Mouse (Mus musculus) spleen, adult 18-20 months (tissue): ENCODE measurements around the gene Kcns1.
"Not testable (repeated sequence)": the region's sequence is repeated elsewhere in the genome, so short reads cannot be mapped to it uniquely, and the experiment has no call there.

ENCODE experiments used
- DNase-seq, 2 experiments: peaks; one replicate each; pipeline ENCODE4 v3.0.0; 2022; ENCODE audit warnings: mixed read lengths in 2 of 2

The Kcns1 gene

DNA sequence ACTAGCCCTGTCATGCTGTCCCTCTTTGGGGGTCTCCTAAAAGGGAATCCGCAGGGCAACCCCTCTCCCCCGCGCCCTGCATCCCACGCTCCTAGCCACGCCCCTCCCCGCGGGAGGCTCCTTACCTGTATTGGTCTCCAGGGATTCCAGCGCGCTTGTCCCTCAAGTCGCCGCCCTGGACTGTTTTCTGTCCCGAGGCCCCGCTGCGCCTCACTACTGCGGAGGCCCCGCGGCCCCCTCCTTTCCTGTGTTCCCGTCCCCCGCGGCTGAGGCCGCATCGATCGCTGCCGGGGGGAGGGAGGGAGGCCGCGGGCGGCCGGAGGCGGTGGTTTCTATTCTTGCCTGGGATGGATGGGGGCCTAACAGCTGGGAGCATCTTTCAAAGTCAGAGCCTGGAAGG, at the start of gene Kcns1:
Gene Kcns1, minus strand, starts transcription at position 212 of the 400 bp plus-strand sequence.
- DNase-seq, result no peak

DNA sequence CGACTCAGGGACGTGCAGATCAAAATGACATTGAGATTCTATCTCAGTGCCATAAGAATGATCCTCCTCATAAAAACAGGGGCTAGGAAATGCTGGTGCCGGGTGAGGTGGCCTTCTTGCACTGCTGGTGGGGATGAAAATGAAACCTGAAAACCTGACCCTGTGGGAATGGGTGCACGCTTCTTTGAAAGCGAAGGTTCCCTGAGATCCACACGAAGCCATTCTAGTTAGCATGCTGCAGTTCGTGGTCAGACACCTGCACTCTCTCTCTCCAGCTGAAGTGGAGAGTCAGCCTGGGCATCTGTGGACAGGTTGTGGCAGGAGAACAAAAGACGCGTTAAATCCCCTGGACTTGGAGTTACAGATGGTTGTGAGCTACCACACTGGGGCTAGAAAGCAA, 48.4 kb upstream of the Kcns1 start:
- DNase-seq, result no peak

DNA sequence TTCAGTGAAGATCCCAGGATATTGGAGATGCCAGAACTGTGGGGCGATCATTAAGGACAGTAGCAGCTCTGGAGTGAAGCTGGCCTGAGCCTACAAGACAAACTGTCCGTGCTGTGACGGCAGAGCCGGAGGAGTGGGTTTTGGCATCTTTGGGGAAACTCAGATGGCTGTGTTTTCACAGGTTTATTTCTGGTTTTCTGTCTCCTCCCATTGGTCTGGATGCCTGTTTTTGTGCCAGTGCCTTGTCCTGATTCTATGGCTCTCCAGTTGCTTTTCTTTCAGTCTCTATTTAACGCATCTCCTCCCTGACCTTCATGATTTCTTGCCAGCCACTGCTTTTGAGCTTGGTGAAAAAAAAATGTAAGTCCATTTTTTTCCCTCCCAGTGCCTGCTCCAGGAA, 41.8 kb upstream of the Kcns1 start:
- DNase-seq, result no peak

DNA sequence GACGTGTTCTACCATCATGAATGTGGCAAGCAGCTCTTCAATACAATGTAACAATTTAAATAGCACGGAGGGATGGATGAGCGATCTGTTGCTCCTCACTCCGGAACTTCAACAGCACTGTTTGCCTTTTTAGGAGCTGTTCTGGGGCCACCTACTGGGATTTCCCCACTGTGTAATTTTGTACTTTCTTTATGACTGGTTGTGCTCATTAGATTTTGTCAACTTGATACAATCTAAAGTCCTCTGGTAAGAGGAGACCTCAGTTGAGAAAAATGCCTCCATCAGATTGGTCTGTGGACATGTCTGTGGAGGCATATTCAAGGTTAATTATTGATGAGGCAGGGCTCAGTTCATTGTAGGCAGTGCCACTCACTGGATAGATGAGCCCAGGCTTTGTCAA, 40.0 kb upstream of the Kcns1 start:
- DNase-seq, result no peak

DNA sequence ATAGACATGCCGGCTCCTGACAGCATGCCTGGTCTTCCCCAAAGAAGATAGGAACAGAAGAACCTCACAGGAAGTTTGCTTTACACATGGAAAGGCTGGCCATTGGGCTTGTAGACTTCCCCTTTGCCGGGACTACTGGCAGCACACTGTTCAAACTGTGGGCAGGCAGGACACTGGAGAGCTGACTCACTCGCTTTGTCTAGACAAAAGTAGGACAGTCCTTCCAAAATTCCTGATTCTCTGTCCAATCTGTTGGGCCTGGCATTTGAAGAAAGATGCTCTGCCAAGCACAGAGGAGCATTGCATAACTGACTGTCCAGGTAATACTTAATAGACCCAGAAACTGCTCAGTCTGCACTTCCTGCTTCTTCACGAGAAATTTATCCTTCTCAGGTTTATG, 35.8 kb upstream of the Kcns1 start:
- no peak for DNase-seq

DNA sequence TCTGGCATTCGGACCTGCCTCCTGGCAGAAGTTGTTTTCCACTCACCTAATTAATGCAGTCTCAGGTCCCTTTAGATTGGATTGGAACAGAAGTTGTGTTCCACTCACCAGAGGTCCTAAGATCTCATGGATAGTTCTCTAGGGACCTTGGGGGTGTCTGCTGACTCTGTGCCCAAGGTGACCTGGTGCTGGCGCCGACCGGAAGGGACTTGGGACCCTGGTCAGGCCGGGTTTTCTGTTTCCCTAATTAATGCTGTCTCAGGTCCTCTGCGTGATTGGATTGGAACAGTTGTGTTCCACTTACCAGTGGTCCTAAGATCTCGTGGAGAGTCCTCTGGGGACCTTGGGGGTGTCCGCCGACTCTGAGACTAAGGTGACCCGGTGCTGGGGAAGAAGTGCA, 35.1 kb upstream of the Kcns1 start:
- not testable (repeated sequence) for DNase-seq

DNA sequence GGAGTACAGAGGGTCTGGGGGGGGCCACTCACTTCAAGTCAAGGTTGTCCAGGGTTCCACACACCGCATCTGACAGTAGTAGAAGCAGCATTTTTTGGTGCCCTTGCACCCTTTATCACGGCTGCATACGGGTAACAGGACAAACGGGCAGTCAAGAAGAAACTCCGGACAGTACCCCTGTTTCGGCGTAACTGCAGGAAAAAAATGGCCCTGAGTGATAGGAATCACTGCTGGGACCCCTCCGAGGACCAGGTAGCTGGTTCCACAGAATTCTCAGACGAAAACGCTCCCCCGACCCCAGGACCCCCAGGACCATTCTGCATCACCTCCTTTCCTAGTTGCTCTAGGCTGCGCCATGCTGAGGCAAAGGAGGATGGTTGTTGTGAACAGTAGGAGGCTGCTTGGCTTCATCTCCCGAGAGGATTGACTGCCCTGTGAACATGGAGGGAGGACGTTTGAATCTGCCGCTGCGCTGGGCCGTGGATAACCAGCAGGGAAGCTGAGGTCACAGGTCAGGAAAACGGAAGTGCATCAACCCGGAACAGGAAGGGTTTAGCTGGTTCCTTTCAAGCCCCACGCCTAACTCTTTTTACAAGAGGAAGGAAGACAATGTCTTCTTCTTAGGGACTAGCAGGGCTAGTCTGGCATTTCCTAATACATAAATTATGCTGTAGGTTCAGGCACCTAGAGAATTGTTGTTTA, 28.9 kb upstream of the Kcns1 start, which contains the start of gene Wfdc15a:
Gene Wfdc15a, minus strand, starts transcription at position 505 of the 702 bp plus-strand sequence.
- no peak for DNase-seq

DNA sequence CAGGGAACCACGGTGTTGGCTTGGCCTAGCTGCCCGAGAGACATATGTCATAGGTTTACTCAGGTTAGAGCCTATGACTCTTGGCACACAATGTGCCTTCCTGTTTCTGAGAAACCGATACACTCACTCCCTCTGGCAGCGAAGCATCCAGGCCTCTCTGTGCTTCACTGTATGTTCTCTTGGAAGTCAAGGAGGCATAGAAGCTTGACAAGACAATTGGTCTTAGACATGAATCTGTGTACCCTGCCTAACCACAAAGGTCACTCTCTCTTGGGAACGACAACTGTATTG, 25.7 kb upstream of the Kcns1 start:
- no peak for DNase-seq

DNA sequence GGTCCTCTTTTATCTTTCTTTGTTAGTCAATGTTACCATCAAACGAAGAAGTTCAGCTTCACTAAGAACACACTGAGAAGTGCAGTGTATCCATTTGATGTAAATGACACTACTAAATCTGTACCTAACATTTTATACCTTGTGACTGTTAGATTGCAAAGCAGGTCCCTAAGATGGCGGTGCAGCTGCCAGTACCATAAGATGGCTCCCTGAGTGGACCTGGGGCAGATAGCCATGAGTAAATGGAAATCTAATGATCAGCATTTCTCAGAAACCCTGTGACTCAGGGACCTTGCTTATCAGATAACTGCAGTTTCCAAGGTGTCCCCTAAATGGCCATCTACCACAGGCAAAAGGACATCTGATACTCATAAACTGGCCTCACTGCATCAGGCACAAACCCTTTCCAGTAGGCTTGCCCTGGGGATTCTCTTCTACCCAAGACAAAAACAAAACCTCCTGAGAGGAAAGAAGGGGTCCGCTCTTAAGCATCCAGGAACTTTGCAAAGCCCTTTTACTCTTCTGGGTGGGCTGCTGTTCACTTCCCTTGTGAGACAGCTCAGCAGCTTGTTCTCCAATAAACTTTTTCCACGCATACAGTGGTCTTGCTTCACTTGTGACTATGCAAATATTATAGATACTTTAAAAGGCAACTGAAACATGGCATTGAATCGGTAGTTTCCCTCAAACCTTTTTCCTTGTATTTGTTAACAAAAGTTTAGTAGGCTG, 25.2 kb upstream of the Kcns1 start:
- DNase-seq, result no peak

DNA sequence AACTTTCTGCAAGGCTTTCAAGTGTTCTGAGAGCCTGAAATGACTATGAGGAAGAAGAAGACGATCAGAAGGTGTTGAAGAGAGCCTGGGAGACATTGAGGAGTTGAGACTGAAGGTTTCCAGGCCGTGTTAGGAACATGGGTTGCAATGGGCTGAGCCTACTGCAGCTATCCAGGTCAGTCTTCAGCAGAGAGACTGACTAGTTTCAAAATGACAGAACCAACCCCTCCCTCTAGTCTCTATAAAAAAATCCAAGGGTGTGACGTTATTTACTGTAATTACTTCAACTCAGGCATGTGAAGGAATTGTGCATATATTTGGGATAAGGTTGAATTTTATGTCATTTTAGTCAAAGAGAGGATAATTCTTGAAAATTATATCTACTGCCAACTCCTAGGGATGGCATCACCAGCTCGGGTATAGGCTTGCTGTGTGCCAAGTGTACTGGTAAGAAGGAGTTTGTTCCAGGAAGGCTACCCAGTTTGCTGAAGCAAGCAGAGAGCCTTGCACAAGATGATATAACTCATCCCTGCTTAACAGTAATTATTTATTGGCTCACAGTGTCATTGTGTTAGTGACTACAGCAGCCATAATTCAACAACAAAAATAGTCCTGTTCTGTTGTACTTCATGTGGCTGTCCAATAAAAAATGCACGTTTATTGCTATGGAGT, 24.2 kb upstream of the Kcns1 start:
- no peak for DNase-seq

DNA sequence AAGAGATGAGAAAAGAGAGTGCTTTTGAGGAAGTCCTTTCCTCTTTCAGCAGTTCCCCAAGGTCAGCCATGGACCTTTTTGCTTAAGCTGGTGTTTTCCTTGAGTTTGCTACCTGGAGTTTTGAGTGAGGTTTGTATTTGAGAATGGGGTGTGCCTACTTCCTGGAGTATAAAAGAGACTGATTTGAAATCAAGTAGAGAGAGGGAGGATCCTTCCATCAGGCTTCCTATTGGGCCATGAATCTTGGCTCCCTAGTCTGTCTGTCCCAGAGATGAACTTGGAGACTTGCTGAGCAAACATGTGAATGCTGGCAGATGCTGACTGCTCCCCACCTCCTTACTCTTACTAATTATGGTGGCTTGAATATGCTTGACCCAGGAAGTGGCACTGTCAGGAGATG, 21.4 kb upstream of the Kcns1 start:
- no peak for DNase-seq

DNA sequence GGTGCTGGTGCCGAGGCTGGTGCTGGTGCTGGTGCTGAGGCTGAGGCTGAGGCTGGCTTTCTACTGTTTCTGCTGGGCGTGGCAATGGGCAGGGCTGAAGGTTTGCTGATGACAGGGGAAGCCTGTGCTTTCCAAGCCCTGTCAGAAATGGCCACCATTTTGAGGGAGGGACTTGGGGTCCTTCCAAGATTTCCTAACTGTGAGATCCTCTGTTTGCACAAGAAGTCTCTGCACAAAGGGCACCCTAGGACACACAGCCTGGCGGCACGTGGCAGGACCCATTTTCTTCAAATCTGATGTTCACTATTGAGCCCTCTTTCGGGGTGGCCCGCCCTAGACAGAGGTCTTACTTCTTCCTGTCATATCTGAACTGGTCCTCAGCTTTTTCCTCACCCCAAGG, 19.7 kb upstream of the Kcns1 start, which contains the start of gene Wfdc12:
Gene Wfdc12, minus strand, starts transcription at position 33 of the 400 bp plus-strand sequence.
- no peak for DNase-seq

DNA sequence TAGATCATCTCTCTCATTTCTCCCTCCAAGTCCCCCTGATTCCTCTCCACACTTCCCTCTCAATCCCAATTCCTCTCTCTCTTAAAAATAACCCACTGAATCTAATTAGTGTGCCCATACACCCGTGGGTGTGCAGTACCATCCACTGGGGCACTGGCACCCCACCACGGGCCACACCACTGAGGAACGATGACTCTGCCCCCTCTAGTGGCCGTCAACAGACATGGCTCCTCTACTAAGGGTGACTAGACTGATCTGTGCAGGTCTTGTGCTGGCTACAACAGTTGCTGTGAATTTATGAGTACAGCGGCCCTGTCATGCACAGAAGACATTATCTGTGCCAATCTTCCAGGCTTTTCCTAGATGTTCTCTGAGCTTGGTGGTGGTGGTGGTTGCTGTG, 17.8 kb upstream of the Kcns1 start:
- peak in 1 of 2 experiments; percentile 22 for DNase-seq

DNA sequence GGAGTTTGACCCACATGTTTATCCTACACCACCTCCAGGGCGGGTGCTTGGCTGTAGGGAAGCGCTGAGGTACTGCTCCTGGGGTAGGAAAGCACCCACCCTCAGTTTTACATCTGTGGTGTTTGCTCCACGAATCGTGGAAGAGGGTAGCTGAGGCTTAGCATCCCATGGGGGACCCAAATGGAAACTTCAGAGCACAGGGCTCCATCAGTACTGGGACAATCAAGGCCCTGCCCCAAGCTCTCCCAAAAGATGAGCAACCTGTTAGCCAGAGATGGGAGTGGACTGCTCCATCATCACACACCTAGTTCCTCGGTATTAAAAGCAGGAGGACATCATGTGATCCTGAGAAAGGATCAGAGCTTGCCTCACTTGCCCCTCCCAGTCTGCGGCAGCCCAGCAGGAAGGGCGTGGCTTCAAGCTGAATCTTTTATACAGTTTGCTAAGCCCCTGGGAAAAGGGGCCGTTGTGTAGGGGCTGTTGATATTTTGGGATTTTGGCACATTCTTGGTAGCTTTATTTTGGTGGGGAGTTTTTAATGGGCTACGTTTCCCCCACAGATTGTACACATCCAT, 13.3 kb upstream of the Kcns1 start:
- no peak for DNase-seq

DNA sequence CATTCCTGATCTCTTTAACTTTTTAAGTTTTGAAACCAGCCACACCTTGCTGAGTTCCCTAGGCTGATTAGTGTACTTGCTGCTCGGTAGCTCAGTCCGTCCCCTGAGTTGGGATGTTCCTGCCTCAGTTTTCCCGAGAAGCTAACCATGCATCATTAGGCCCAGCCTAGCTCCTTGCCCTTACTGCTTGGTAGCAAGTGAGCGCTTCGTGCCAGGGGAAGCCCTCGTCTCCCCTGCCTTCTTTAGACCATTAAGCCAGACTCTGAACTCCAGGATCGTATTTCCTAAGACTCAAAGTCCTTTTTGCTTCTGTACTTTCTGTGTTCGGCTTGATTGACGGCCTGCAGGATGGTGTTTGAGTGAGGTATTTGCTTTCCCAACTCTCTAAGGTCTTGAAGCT, 12.4 kb upstream of the Kcns1 start:
- no peak for DNase-seq

DNA sequence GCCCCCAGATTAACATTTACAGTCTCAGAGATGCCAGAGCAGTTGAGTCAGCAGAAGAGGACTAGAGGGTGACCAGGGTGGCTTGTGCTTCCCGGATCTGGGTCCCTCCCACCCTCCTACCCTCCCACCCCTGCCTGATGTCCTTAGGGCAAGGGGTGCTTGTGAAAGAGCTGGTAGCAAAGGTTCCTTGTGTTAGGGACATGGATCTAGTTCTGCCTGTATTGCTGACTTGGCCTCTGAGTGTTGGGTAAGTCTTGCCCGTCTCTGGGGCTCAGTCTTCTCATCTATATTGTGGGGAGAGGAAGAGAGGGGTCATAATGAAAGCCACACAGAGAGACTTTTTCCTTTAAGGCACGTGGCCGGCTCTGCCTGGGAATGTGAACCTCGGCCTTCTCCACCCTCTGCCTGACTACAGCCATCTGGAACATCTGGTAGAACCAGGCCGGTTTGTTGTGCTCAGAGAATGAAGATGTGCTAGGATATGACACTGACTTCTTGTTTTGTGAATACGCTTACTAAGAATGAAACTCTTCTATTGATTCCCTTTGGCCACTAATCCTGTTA, 11.9 kb upstream of the Kcns1 start, which contains the start of gene Wfdc5:
Gene Wfdc5, minus strand, starts transcription at position 51 of the 564 bp plus-strand sequence.
- no peak for DNase-seq

DNA sequence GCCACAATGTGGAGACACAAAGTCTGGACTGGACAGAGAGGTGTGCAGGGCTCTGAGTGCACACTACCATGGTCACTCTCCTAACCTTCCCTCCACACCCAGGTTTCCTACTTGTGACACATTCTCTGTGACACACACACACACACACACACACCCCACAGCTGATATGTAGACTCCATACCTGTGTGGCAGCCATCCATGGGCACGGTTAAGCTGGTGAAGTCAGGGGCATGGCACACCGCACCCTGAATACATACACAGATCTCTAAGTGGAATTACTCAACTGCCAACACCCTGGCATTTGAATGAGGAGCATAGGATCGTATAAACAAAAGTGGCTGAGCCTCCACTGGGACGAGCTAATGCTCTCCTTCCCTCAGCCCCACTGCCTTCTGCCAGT, 9.9 kb upstream of the Kcns1 start:
- no peak for DNase-seq

DNA sequence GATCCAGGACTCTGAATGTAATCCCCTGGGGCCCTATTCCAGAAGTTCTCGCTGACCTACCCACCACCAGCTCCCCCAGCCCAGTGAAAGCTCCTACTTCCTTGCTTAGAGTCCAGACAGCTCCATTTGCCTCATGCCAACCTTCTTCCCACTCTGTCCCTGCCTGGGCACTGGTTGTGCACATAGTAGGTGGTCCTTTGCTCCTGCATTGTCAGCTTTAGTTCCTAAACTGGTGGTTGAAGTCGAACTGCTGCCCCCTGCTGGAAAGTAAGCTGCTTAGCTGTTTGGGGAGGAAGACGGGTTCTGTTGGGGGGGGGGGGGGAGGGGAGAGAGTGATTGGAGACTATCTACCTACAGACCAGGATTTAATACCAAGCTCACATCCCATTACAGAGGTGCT, 9.2 kb upstream of the Kcns1 start:
- peak in 1 of 2 experiments; percentile 37 for DNase-seq

DNA sequence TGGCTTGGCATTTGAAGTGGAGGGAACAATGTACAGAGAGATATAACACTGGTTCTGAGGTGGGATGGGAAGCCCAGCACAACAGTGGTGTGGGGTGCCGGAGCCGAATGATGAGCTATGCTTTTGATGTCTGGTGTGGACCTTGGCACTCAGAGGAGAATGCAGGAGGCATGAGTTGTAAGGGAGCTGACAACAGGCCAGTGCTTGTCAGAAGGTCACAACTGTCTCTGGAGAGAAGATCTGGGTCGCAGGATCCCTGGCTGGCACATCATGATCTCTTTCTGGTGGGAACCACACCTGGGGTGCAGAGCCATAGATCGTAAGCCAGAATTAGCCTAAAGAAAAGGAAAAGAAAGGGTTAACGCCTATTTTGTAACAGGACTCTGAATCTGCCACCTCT, 6.9 kb upstream of the Kcns1 start:
- DNase-seq, result no peak

DNA sequence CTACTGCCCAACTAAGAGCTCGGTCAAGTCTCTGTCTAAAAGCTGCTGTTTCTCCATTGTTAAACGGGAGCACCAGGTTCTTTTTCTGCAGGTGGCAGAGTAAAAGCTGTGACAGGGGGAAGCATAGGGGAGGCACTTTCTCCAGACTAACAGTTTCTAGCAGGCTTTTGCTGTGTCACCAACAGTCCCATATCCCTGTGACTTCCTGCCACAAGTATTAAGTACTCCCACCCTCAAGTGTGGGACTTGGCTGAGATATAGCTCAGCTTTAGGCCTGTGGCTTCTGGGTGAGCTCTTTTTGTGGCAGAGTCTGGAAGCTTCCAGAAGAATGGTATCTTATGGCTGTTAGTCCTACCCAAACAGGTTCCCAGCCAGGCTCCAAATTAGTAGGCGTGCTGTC, 4.9 kb upstream of the Kcns1 start:
- DNase-seq, result no peak

DNA sequence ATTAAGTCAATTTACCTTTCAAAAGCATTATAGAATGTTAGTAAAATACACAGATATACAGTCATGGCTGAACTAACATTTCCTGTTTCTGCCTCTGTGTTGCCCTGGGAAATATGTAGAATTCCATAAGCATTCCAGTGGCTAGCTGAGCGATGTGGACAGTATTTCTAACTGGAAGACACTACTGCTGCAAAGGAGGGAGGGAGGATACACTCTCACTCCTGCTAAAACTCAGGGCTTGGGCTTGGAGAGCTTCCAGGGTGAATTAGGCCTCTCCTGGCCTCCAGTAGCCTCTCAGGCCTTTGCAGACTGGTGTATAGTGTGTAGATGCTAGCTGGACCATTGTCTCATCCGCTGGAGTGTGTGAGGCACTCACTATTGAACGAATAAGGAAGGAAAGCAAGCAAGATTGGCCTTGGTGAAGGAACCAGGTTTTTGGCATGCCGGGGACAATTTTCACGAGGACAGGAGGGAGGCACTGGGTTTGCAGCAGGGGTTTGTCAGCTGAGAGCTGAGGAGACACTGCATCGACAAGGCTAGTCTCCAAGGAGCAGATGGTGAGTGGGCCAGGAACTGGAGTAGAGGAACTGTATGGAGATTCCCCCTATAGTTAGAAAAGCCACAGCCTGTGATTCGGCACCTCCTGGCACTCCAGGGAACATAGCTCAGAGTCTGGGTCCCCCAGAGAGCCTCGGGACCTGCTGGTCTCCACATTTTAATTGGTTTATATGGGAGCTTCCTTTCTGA, 3.9 kb upstream of the Kcns1 start:
- DNase-seq, result no peak

DNA sequence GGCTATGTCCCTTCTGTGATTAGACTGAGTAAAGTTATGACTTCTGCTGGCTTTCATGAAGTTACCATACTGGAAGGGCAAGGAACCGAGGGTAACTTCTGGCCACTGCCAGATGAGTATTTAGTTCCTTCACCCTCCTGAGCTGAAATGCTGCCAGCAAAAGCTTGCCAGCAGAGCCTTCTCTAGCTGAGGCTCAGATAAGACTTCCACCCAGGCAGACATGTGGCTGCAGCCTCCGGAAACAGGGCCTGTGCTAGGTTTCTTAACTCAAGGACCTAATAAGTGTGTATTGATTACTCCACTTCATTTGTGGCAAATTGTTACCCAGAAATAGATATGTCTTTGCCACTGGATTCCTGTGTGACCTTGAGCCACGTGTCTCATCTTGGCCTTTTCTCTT, 2.5 kb upstream of the Kcns1 start:
- DNase-seq, result no peak

DNA sequence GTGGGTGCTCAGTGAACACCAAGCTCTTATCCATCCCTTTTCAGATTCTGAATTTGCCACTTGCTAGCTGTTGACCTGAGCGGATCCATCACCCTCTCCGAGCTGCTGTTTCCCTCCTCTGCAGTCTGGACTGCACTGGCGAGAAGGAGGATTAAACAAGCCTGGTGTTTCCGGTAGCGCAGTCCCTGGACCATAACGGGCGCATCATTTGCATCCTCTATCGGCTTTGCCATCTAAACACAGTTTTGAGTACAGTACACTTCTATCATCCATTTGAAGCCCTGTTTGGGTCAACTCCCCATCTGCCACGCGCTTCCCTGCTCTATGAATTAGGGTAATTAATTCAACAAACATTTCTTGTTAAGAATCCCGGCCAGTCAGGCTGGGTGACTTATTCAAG, 587 bp downstream of the Kcns1 start:
- no peak for DNase-seq
